Mouse (Mus musculus) forebrain, postnatal 0 days (tissue): ENCODE results near the gene Gm3646. TPM values are rescaled to one million over a fixed set of nuclear protein-coding genes. Genes with fewer than 3 reads are reported as not detected.

Experiments
- ATAC-seq: fragments of 200-750 bp; cut with Nextera tagmentation; 2 replicates; pipeline ENCODE4 v1.8.0; 2017; ENCODE audit warnings: mild to moderate bottlenecking, moderate library complexity
- DNase-seq: peaks from one replicate; pipeline ENCODE4 v3.0.0-alpha.2; 2015
- H3K27ac ChIP-seq: fragments of 300-500 bp; sonication (generic); 2 replicates; pipeline ENCODE4 v1.5.1; 2014; ENCODE audit warnings: low read depth, mild to moderate bottlenecking, antibody characterized with exemption, low read length, moderate library complexity, mixed read lengths
- H3K27me3 ChIP-seq: fragments of 300-500 bp; sonication (generic); 2 replicates; pipeline ENCODE4 v1.6.1; 2014; ENCODE audit warnings: mild to moderate bottlenecking, low read length, mixed read lengths; ENCODE audit not compliant: insufficient read depth
- H3K36me3 ChIP-seq: fragments of 300-500 bp; sonication (generic); 2 replicates; pipeline ENCODE4 v1.6.1; 2014; ENCODE audit warnings: mild to moderate bottlenecking, moderate library complexity; ENCODE audit not compliant: insufficient read depth
- H3K4me1 ChIP-seq: fragments of 300-500 bp; sonication (generic); 2 replicates; pipeline ENCODE4 v1.6.1; 2014; ENCODE audit warnings: antibody characterized with exemption; ENCODE audit not compliant: insufficient read depth
- H3K4me2 ChIP-seq: fragments of 300-500 bp; sonication (generic); 2 replicates; pipeline ENCODE4 v1.6.1; 2014; ENCODE audit warnings: low read depth, mild to moderate bottlenecking, moderate library complexity
- H3K4me3 ChIP-seq: fragments of 300-500 bp; sonication (generic); 2 replicates; pipeline ENCODE4 v1.5.1; 2014; ENCODE audit warnings: low read depth, low read length, mixed read lengths
- H3K9ac ChIP-seq: fragments of 300-500 bp; sonication (generic); 2 replicates; pipeline ENCODE4 v1.6.1; 2014; ENCODE audit warnings: mild to moderate bottlenecking
- H3K9me3 ChIP-seq: fragments of 300-500 bp; sonication (generic); 2 replicates; pipeline ENCODE4 v1.6.1; 2016; ENCODE audit warnings: low read length
- CTCF ChIP-seq: sonication (generic); IDR thresholded peaks from 2 replicates; pipeline ENCODE4 v1.5.1; 2016; ENCODE audit warnings: antibody characterized with exemption, control low read depth, low read depth
- WGBS: fragments of 180-500 bp; shearing (Covaris S2); extraction: QIAGEN DNeasy Blood & Tissue Kit; methylation state at CpG from one replicate; pipeline ENCODE4 v1.1.7; 2014; 5-methylcytosine and 5-hydroxymethylcytosine counted together
- polyA plus RNA-seq: library from polyadenylated mRNA; unstranded; fragments of >200 nt; fragmentation: Nextera tagmentation; extraction: Ambion mirVana; gene quantifications from 2 replicates; pipeline ENCODE4 v1.2.1, GENCODE M21; 2015
- total RNA-seq: library from RNA; depleted of rRNA; stranded (reverse); fragments of >200 nt; gene quantifications from 2 replicates; pipeline ENCODE4 v1.2.3, GENCODE M21; 2014

Gene Gm3646
- total and polyA plus RNA-seq, 2 experiments from 2014 or later: not detected

DNA sequence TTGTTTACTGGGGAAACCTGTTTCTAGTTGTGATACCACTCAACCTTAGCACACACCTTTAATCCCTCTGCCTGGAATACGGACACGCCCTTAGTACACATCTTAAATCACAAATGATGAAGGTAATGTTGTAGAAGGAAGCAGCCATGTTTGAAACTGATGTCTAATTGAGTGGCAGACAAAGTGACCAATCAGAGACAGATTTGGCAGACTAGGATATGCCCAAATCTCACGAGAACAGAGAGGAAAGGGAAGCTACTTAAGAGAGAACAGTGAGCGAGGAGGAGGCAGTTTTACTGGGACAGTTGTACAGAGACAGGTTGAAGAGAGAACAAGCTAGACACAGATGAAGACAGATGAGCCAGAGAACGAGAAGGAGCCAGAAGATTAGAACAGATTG is 10.6 kb upstream of the Gm3646 start:
- DNase-seq (no peak), ATAC-seq (no peak)
- no peak overlapping the region for H3K4me2 ChIP-seq
- H3K9me3 ChIP-seq: no peaks in the 10 kb centered on the region
- H3K27ac ChIP-seq: no peak overlapping the region
- TF ChIP-seq CTCF: no peak
- H3K4me1 ChIP-seq: no peaks in the 10 kb centered on the region
- no peaks in the 10 kb centered on the region for H3K36me3 ChIP-seq
- no peaks in the 10 kb centered on the region for H3K27me3 ChIP-seq
- no peak overlapping the region for H3K9ac ChIP-seq
- no peak overlapping the region for H3K4me3 ChIP-seq
- WGBS: 89% methylated on average over 5 of the region's 5 CpGs

DNA sequence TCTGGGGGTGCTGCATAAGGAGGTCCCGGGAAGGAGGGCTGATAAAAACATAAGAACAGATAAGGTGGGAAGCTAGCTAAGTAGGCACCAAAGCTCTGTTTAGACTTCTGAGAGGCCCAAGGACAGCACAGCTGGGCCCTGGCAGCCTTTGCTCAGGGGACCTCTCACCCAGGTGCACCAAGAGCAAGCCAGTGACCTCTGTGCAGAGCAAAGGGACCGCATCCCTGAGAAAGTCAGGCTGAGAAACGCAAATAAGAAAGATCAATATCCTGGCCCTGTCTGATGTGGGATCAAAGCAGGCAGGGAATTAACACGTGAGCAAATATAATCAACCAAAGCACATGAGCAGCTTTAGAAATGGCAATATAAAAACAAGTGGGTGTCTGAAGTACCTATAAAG is 7.9 kb upstream of the Gm3646 start:
- no peaks in the 10 kb centered on the region for H3K36me3 ChIP-seq
- H3K4me2 ChIP-seq: no peak overlapping the region
- no peak overlapping the region for H3K4me3 ChIP-seq
- WGBS: 77% methylated on average over 4 of the region's 4 CpGs
- no peak overlapping the region for H3K9ac ChIP-seq
- no peak for DNase-seq
- H3K27me3 ChIP-seq: no peaks in the 10 kb centered on the region
- H3K9me3 ChIP-seq: no peaks in the 10 kb centered on the region
- H3K27ac ChIP-seq: no peak overlapping the region
- ATAC-seq: no peak
- no peak for TF ChIP-seq CTCF
- no peaks in the 10 kb centered on the region for H3K4me1 ChIP-seq

DNA sequence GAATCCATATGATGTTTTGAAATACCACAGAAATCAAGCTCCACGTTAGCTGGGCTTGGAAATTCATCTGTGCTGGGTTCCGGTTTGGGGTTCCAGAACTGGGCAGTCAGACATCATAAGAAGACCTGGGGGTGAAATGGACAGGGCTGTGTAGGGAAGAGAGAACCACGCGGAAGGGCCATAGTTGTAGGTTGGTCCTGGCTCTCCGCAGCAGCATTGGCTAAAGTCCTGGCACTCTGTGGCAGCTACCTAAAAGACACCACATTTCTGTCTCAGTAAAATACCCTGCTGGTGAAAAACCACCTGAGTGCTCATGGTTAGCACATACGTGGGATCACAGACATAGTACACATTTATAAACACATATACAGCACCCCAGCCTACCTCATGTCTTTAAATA is 343 bp downstream of the Gm3646 start:
- Histone ChIP-seq H3K9ac (no peak overlapping the region), H3K4me2 (no peak overlapping the region), H3K4me3 (no peak overlapping the region), H3K9me3 (no peaks in the 10 kb centered on the region), H3K27me3 (no peaks in the 10 kb centered on the region), H3K4me1 (0 out of 2 replicates have a peak, but pooled peaks cover 7% of the 10 kb centered on the region), H3K27ac (no peak overlapping the region), H3K36me3 (no peaks in the 10 kb centered on the region)
- 51% methylated on average over 6 of the region's 6 CpGs for WGBS
- no peak for TF ChIP-seq CTCF
- DNase-seq: peak; percentile 11
- no peak for ATAC-seq

DNA sequence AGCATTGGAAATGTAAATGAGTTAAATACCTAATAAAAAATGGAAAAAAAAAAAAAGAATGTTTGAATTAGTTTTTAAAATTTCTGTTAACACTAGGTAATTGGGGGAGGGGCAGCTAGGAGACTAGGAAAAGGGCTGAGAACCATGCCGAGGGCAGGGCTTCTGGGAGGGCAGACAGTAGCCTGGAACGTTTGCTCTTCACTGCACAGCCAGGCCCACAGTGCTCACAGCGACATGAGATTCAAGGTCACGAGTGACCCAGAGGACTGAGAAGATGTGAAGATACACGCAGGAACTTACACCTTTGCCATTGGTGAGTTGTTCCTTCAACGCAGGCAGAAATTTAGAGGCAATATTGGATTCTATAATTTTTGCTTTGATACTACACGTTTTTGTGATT is 2.2 kb downstream of the Gm3646 start:
- DNase-seq: no peak

DNA sequence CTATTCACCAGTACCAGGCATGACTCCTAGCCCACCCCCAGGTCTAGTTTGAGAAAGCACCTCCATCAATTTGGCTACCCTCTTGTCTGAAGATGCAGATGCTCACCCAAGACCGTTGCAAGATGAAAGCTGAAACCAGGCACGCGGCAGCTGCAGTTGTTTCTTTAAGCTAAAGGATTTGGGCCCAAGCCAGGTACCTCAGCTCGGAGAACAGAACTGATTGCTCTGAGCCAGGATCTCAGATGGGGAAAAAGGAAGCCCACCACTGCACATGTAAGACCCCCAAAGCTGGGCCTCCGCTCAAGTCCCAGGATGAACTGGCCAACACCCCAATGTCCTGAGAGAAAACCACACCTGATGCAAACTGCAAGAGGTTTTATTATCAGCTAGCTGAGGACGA is 7.6 kb downstream of the Gm3646 start:
- Histone ChIP-seq H3K36me3 (no peaks in the 10 kb centered on the region), H3K27me3 (no peaks in the 10 kb centered on the region), H3K9me3 (no peaks in the 10 kb centered on the region), H3K4me3 (no peak overlapping the region), H3K4me2 (no peak overlapping the region), H3K27ac (no peak overlapping the region), H3K9ac (no peak overlapping the region), H3K4me1 (no peaks in the 10 kb centered on the region)
- ATAC-seq: no peak
- TF ChIP-seq CTCF: no peak
- WGBS: 66% methylated on average over 6 of the region's 6 CpGs
- no peak for DNase-seq

More for the DNA sequence above, 2.2 kb downstream of the Gm3646 start:
- 0 out of 2 replicates have a peak, but pooled peaks cover 7% of the 10 kb centered on the region for H3K4me1 ChIP-seq
- no peak overlapping the region for H3K4me3 ChIP-seq
- ATAC-seq: no peak
- WGBS: 93% methylated on average over 7 of the region's 7 CpGs
- no peaks in the 10 kb centered on the region for H3K9me3 ChIP-seq
- H3K4me2 ChIP-seq: no peak overlapping the region
- H3K27me3 ChIP-seq: no peaks in the 10 kb centered on the region
- H3K36me3 ChIP-seq: no peaks in the 10 kb centered on the region
- H3K27ac ChIP-seq: no peak overlapping the region
- no peak for TF ChIP-seq CTCF
- no peak overlapping the region for H3K9ac ChIP-seq

DNA sequence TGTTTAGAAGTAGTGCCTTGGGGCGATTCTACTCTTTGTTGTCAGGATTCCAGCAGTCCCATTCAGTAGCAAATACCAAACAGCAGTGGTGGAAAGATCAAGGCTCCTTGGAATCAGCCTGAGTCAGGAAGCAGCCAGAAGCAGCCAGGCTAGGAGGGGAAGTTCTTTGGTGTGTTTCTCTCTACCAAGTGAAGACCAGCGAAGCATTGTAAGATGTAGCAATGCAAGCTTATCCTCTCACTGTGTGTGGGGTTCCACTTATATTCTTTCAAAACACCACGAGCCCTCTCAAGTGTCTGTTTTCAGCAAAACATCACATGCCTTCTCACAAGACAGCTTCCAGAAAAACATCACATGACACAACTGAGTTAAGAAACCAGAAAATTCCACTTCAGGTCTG is 8.4 kb downstream of the Gm3646 start:
- DNase-seq (no peak), ATAC-seq (no peak)
- Histone ChIP-seq H3K4me2 (no peak overlapping the region), H3K4me3 (no peak overlapping the region), H3K27me3 (no peaks in the 10 kb centered on the region), H3K4me1 (no peaks in the 10 kb centered on the region), H3K27ac (no peak overlapping the region), H3K9ac (no peak overlapping the region), H3K36me3 (no peaks in the 10 kb centered on the region), H3K9me3 (no peaks in the 10 kb centered on the region)
- TF ChIP-seq CTCF: no peak
- WGBS: 71% methylated on average over 3 of the region's 3 CpGs

DNA sequence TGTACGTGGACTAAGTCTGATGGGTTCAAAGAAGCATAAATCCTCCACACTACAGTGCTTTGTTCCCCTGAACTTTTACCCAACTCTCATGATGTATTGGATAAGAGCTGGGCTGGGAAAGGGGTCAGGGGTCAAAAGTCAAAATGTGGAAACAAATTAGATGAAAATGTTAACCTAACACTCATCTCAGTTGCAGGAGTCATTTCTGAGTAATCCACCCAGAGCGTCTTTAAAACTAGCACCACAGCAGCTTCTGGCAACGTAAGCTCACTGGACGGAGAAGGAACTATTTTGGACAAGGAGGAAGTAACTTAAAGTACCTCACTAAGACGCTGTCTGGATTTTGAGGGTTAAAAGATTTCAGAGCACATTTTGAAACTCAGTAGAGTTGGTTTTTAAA is 20.5 kb downstream of the Gm3646 start:
- H3K36me3 ChIP-seq: no peaks in the 10 kb centered on the region
- H3K4me1 ChIP-seq: no peaks in the 10 kb centered on the region
- H3K9ac ChIP-seq: no peak overlapping the region
- H3K9me3 ChIP-seq: no peaks in the 10 kb centered on the region
- H3K27ac ChIP-seq: no peak overlapping the region
- no peaks in the 10 kb centered on the region for H3K27me3 ChIP-seq
- DNase-seq (no peak), ATAC-seq (no peak)
- H3K4me3 ChIP-seq: no peak overlapping the region
- TF ChIP-seq CTCF: no peak
- 91% methylated on average over 5 of the region's 5 CpGs for WGBS
- no peak overlapping the region for H3K4me2 ChIP-seq

DNA sequence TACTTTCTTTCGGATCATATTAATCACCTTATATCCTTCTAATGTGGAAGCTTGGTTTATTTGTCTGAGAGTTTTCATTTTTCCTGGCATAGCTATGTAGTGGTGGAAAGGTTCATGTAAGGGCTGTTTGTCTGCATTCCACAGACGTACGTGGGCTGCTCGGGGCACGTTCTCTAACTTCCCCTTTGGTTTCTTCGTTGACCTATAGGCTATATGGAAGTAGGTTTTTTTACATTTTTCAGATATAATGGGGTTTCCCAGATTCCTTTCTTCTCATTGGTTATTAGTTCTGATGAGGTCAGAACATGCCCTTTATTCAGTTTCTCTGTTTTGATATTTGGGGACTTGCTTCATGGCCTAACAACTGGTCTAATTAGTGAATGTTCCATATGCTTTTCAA is 23.3 kb downstream of the Gm3646 start:
- H3K9ac ChIP-seq: no peak overlapping the region
- no peak overlapping the region for H3K4me2 ChIP-seq
- DNase-seq (no peak), ATAC-seq (no peak)
- no peak overlapping the region for H3K27ac ChIP-seq
- no peak for TF ChIP-seq CTCF
- H3K36me3 ChIP-seq: no peaks in the 10 kb centered on the region
- WGBS: 94% methylated on average over 6 of the region's 6 CpGs
- no peaks in the 10 kb centered on the region for H3K27me3 ChIP-seq
- no peaks in the 10 kb centered on the region for H3K9me3 ChIP-seq
- H3K4me1 ChIP-seq: no peaks in the 10 kb centered on the region
- H3K4me3 ChIP-seq: no peak overlapping the region
